ENCODE assay signal across 8 mouse cellular contexts in genomic region chr15:81235086-81235920, GRCm38 (mm10). TPM values are rescaled to one million over a fixed set of nuclear protein-coding genes. Genes with fewer than 3 reads are reported as not detected.
DNase-seq lines count a peak whose midpoint lies in the region; ATAC-seq and TF ChIP-seq lines count a peak whose summit lies in the region.

Mchr1 (plus strand) TSS chr15:81235499.

- H3K9ac ChIP-seq in embryonic facial prominence, embryonic 12.5 days, result peak within 1 kb of the TSS; percentile 46
- peak within 1 kb of the TSS; percentile 55; the same call in 1 of the 2 replicates for H3K9ac ChIP-seq in heart, embryonic 12.5 days
- peak within 1 kb of the TSS; percentile 14; the same call in 1 of the 2 replicates for H3K9ac ChIP-seq in kidney, postnatal 0 days (ENCODE audit: low read depth, low read length)

- H3K4me1 ChIP-seq in embryonic facial prominence, embryonic 12.5 days, result peaks cover 17% of the 10 kb centered on the region; the same call in 1 of the 2 replicates
- H3K4me1 ChIP-seq in heart, embryonic 12.5 days (replicated peaks), result peaks cover 19% of the 10 kb centered on the region
- H3K4me1 ChIP-seq in kidney, postnatal 0 days (replicated peaks; ENCODE audit: insufficient read depth, low read length), result 0 out of 2 replicates have a peak, but pooled peaks cover 4% of the 10 kb centered on the region

- H3K4me2 ChIP-seq in embryonic facial prominence, embryonic 12.5 days (replicated peaks), result peak within 1 kb of the TSS; percentile 69
- H3K4me2 ChIP-seq in heart, embryonic 12.5 days, result peak within 1 kb of the TSS; percentile 72
- peak within 1 kb of the TSS; percentile 57 for H3K4me2 ChIP-seq in kidney, postnatal 0 days (ENCODE audit: low read length)

- H3K9me3 ChIP-seq in embryonic facial prominence, embryonic 12.5 days, result no peaks in the 10 kb centered on the region
- H3K9me3 ChIP-seq in heart, embryonic 12.5 days (replicated peaks), result no peaks in the 10 kb centered on the region
- H3K9me3 ChIP-seq in kidney, postnatal 0 days (replicated peaks; ENCODE audit: low read length), result no peaks in the 10 kb centered on the region

- WGBS in embryonic facial prominence, embryonic 12.5 days, result under 1% methylated on average over 25 of the region's 25 CpGs
- under 1% methylated on average over 25 of the region's 25 CpGs for WGBS in heart, embryonic 12.5 days
- 2% methylated on average over 25 of the region's 25 CpGs for WGBS in kidney, postnatal 0 days

- H3K4me3 ChIP-seq in embryonic facial prominence, embryonic 12.5 days, result peak within 1 kb of the TSS; percentile 36
- H3K4me3 ChIP-seq in heart, embryonic 12.5 days, result peak within 1 kb of the TSS; percentile 41
- peak within 1 kb of the TSS; percentile 20 for H3K4me3 ChIP-seq in kidney, postnatal 0 days (replicated peaks; ENCODE audit: low read depth, low read length)

- peaks cover 27% of the 10 kb centered on the region for H3K27me3 ChIP-seq in embryonic facial prominence, embryonic 12.5 days
- peaks cover 58% of the 10 kb centered on the region for H3K27me3 ChIP-seq in heart, embryonic 12.5 days (replicated peaks)
- no peaks in the 10 kb centered on the region for H3K27me3 ChIP-seq in kidney, postnatal 0 days (ENCODE audit: insufficient read depth, low read length)

- DNase-seq in heart, adult 18-20 months, result peak; percentile 22 to 40
- no peak for DNase-seq in heart, postnatal 25 days (ENCODE audit: low spot score)
- DNase-seq in kidney, postnatal 0 days (ENCODE audit: low spot score), result peak; percentile 77
- DNase-seq in liver, result peak; percentile 30
- DNase-seq in neural tube, embryonic 10.5 days (ENCODE audit: extremely low spot score, low spot score), result peak; percentile 70
- DNase-seq in urinary bladder, postnatal 36 days (ENCODE audit: low spot score in 2 of 2), result peak; percentile 31 to 52

- intact Hi-C loops in heart, postnatal 25 days (cut with DNase I), result no loop called here

- no peak within 1 kb of the TSS for H3K27ac ChIP-seq in embryonic facial prominence, embryonic 12.5 days
- H3K27ac ChIP-seq in heart, embryonic 12.5 days (ENCODE audit: poor library complexity, severe bottlenecking), result no peak within 1 kb of the TSS
- H3K27ac ChIP-seq in kidney, postnatal 0 days, result no peak within 1 kb of the TSS

- peak; percentile 70; the same call in 1 of the 2 replicates for ATAC-seq in embryonic facial prominence, embryonic 12.5 days (ENCODE audit: insufficient number of reproducible peaks, insufficient read depth, low FRiP score, low TSS enrichment)
- peak; percentile 51; the same call in 1 of the 2 replicates for ATAC-seq in heart, embryonic 12.5 days (ENCODE audit: insufficient number of reproducible peaks, low FRiP score)
- ATAC-seq in kidney, postnatal 0 days (replicated peaks; ENCODE audit: low FRiP score, low read depth), result peak; percentile 73

- H3K36me3 ChIP-seq in embryonic facial prominence, embryonic 12.5 days, result no peaks in the 10 kb centered on the region
- no peaks in the 10 kb centered on the region for H3K36me3 ChIP-seq in heart, embryonic 12.5 days
- H3K36me3 ChIP-seq in kidney, postnatal 0 days (ENCODE audit: insufficient read depth, low read length), result no peaks in the 10 kb centered on the region

- peak; percentile 53 for TF ChIP-seq CTCF in kidney, postnatal 0 days (IDR thresholded peaks at IDR 0.05; ENCODE audit: low read depth)

RNA-seq across cellular contexts. Expression of gene Mchr1, which starts in this region (rescaled TPM):
- total RNA-seq in heart, adult 18-20 months (2021), result not detected
- total RNA-seq in heart, postnatal 25 days (2021), result not detected
- 0.93 and 1.0 TPM in 2 replicates for polyA plus RNA-seq in embryonic facial prominence, embryonic 12.5 days (2016; fragmentation: Nextera tagmentation; extraction: Ambion mirVana)
- polyA plus RNA-seq in heart, embryonic 12.5 days (2016; fragmentation: Nextera tagmentation; extraction: Ambion mirVana), result not detected in 2 replicates
- polyA plus RNA-seq in kidney, postnatal 0 days (2015; fragmentation: Nextera tagmentation; extraction: Ambion mirVana), result 0.78 and 0.88 TPM in 2 replicates

Comparison
In these comparisons a context has a peak if more than half of its experiments do, and no peak if none do; other contexts are left out.
1. Peak in DNase-seq in heart, adult 18-20 months; RNA of the gene not detected or under 1 TPM.
2. Peak in ATAC-seq, H3K4me3 ChIP-seq, H3K9ac ChIP-seq and H3K4me2 ChIP-seq in heart, embryonic 12.5 days; RNA of the gene not detected or under 1 TPM.
3. Peak in DNase-seq, ATAC-seq, H3K4me3 ChIP-seq, H3K9ac ChIP-seq and H3K4me2 ChIP-seq in kidney, postnatal 0 days; RNA of the gene not detected or under 1 TPM.